Mouse (Mus musculus): ENCODE measurements around the gene Ugt1a6a.

Ugt1a6a gene

GRCm38 (mm10) chr1:88247660-88248059, 113.1 kb downstream of the Ugt1a6a start:
- no peak for DNase-seq (ENCODE audit: low read depth in 1 of 2, low spot score in 2 of 2)

GRCm38 (mm10) chr1:88248658-88249057, 114.0 kb downstream of the Ugt1a6a start:
- DNase-seq (ENCODE audit: low read depth in 1 of 2, low spot score in 2 of 2) = no peak

- DNase-seq (ENCODE audit: low read depth in 1 of 2, low spot score in 2 of 2) = no peak
Observed at GRCm38 (mm10) chr1:88249596-88249995, 115.0 kb downstream of the Ugt1a6a start.

GRCm38 (mm10) chr1:88250023-88250422, 115.4 kb downstream of the Ugt1a6a start:
- no peak for DNase-seq (ENCODE audit: low read depth in 1 of 2, low spot score in 2 of 2)

GRCm38 (mm10) chr1:88253106-88253505, 118.5 kb downstream of the Ugt1a6a start:
- no peak for DNase-seq (ENCODE audit: low read depth in 1 of 2, low spot score in 2 of 2)

GRCm38 (mm10) chr1:88253540-88253939, 118.9 kb downstream of the Ugt1a6a start:
- DNase-seq (ENCODE audit: low read depth in 1 of 2, low spot score in 2 of 2) = no peak

- DNase-seq (ENCODE audit: low read depth in 1 of 2, low spot score in 2 of 2) = no peak
Observed at GRCm38 (mm10) chr1:88254793-88255465, 120.3 kb downstream of the Ugt1a6a start.

- DNase-seq (ENCODE audit: low read depth in 1 of 2, low spot score in 2 of 2) = no peak
Observed at GRCm38 (mm10) chr1:88255466-88255857, 120.9 kb downstream of the Ugt1a6a start.

- DNase-seq (ENCODE audit: low read depth in 1 of 2, low spot score in 2 of 2) = no peak
Observed at GRCm38 (mm10) chr1:88255989-88256754, 121.6 kb downstream of the Ugt1a6a start.

GRCm38 (mm10) chr1:88256886-88257663, 122.5 kb downstream of the Ugt1a6a start:
- DNase-seq (ENCODE audit: low read depth in 1 of 2, low spot score in 2 of 2) = no peak

- DNase-seq (ENCODE audit: low read depth in 1 of 2, low spot score in 2 of 2) = no peak
Observed at GRCm38 (mm10) chr1:88257681-88258080, 123.1 kb downstream of the Ugt1a6a start.

GRCm38 (mm10) chr1:88258361-88258760, 123.8 kb downstream of the Ugt1a6a start:
- no peak for DNase-seq (ENCODE audit: low read depth in 1 of 2, low spot score in 2 of 2)

GRCm38 (mm10) chr1:88258881-88259642, 124.5 kb downstream of the Ugt1a6a start:
- no peak for DNase-seq (ENCODE audit: low read depth in 1 of 2, low spot score in 2 of 2)

GRCm38 (mm10) chr1:88259643-88260024, 125.0 kb downstream of the Ugt1a6a start:
- no peak for DNase-seq (ENCODE audit: low read depth in 1 of 2, low spot score in 2 of 2)

GRCm38 (mm10) chr1:88260114-88260513, 125.5 kb downstream of the Ugt1a6a start:
- no peak for DNase-seq (ENCODE audit: low read depth in 1 of 2, low spot score in 2 of 2)

GRCm38 (mm10) chr1:88260604-88261377, 126.2 kb downstream of the Ugt1a6a start:
- DNase-seq (ENCODE audit: low read depth in 1 of 2, low spot score in 2 of 2) = no peak

- no peak for DNase-seq (ENCODE audit: low read depth in 1 of 2, low spot score in 2 of 2)
Observed at GRCm38 (mm10) chr1:88261706-88262105, 127.1 kb downstream of the Ugt1a6a start.

GRCm38 (mm10) chr1:88262255-88262654, 127.6 kb downstream of the Ugt1a6a start:
- DNase-seq (ENCODE audit: low read depth in 1 of 2, low spot score in 2 of 2) = no peak

- no peak for DNase-seq (ENCODE audit: low read depth in 1 of 2, low spot score in 2 of 2)
Observed at GRCm38 (mm10) chr1:88262961-88263360, 128.4 kb downstream of the Ugt1a6a start.

GRCm38 (mm10) chr1:88263778-88264177, 129.2 kb downstream of the Ugt1a6a start:
- no peak for DNase-seq (ENCODE audit: low read depth in 1 of 2, low spot score in 2 of 2)

Data from monocyte, adult 2 months (primary cell).